Mouse (Mus musculus) liver, postnatal 0 days (tissue): ENCODE measurements around the gene Tmem252. TPM values are rescaled to one million over a fixed set of nuclear protein-coding genes. Genes with fewer than 3 reads are reported as not detected.

Experiments
- ATAC-seq: fragments of 200-750 bp; cut with Nextera tagmentation; 2 replicates; pipeline ENCODE4 v1.8.0; 2017; ENCODE audit warnings: mild to moderate bottlenecking, moderate library complexity
- DNase-seq: peaks from one replicate; pipeline ENCODE4 v3.0.0-alpha.2; 2016
- H3K27ac ChIP-seq: fragments of 300-500 bp; sonication (generic); 2 replicates; pipeline ENCODE4 v1.5.1; 2014; ENCODE audit warnings: antibody characterized with exemption, moderate library complexity, mild to moderate bottlenecking, low read depth
- H3K27me3 ChIP-seq: fragments of 300-500 bp; sonication (generic); 2 replicates; pipeline ENCODE4 v1.6.1; 2014; ENCODE audit warnings: low read length, control low read depth, mixed read lengths; ENCODE audit not compliant: insufficient read depth
- H3K36me3 ChIP-seq: fragments of 300-500 bp; sonication (generic); replicated peaks from 2 replicates; pipeline ENCODE4 v1.6.1; 2014; ENCODE audit warnings: mild to moderate bottlenecking, control low read depth, low read length, moderate library complexity, mixed read lengths; ENCODE audit not compliant: insufficient read depth
- H3K4me1 ChIP-seq: fragments of 300-500 bp; sonication (generic); 2 replicates; pipeline ENCODE4 v1.6.1; 2014; ENCODE audit warnings: antibody characterized with exemption, mild to moderate bottlenecking, control low read depth; ENCODE audit not compliant: insufficient read depth
- H3K4me2 ChIP-seq: fragments of 300-500 bp; sonication (generic); 2 replicates; pipeline ENCODE4 v1.6.1; 2014; ENCODE audit warnings: low read depth, mild to moderate bottlenecking, low read length, moderate library complexity, mixed read lengths
- H3K4me3 ChIP-seq: fragments of 300-500 bp; sonication (generic); 2 replicates; pipeline ENCODE4 v1.5.1; 2014; ENCODE audit warnings: low read depth, low read length
- H3K9ac ChIP-seq: fragments of 300-500 bp; sonication (generic); replicated peaks from 2 replicates; pipeline ENCODE4 v1.6.1; 2014; ENCODE audit warnings: mild to moderate bottlenecking, moderate library complexity
- H3K9me3 ChIP-seq: fragments of 300-500 bp; sonication (generic); 2 replicates; pipeline ENCODE4 v1.6.1; 2016; ENCODE audit warnings: mild to moderate bottlenecking, control low read depth, low read length, mixed read lengths
- CTCF ChIP-seq: sonication (generic); IDR thresholded peaks from 2 replicates; pipeline ENCODE4 v1.5.1; 2016; ENCODE audit warnings: antibody characterized with exemption, low read depth
- EP300 ChIP-seq: IDR thresholded peaks from 2 replicates; pipeline ENCODE4 v1.6.1; 2016; ENCODE audit warnings: antibody characterized with exemption, low read depth, mild to moderate bottlenecking
- WGBS: fragments of 180-500 bp; shearing (Covaris S2); extraction: QIAGEN DNeasy Blood & Tissue Kit; methylation state at CpG from one replicate; pipeline ENCODE4 v1.1.7; 2014; ENCODE audit not compliant: insufficient replicate concordance; 5-methylcytosine and 5-hydroxymethylcytosine counted together
- polyA plus RNA-seq: library from polyadenylated mRNA; unstranded; fragments of >200 nt; fragmentation: Nextera tagmentation; extraction: Ambion mirVana; gene quantifications from 2 replicates; pipeline ENCODE4 v1.2.1, GENCODE M21; 2015

The Tmem252 gene
- polyA plus RNA-seq, 1 experiment from 2014 or later: 0.06 TPM

DNA sequence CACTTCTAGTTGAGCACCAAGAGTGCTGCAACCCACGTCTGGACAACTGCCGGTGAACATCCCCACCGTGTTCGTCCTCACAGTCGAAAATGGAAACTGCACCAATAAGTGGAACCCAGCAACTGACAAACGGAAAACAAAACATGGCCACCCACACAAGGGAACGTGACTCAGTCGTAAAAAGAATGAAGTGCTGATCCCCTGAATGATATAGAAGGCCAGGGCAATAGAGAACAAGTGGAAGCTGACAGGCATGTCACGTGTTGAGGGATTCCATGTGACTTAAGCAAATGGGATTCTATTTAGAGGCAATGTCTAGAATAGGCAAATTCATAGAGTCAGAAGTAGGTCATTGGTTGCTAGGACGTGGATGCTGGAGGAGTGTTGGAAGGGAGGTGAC is 50.6 kb downstream of the Tmem252 start:
- H3K27me3 ChIP-seq: no peaks in the 10 kb centered on the region
- WGBS: 80% methylated on average over 10 of the region's 10 CpGs
- H3K9ac ChIP-seq: no peak overlapping the region
- H3K9me3 ChIP-seq: no peaks in the 10 kb centered on the region
- no peak overlapping the region for H3K27ac ChIP-seq
- no peak overlapping the region for H3K4me2 ChIP-seq
- H3K4me3 ChIP-seq: no peak overlapping the region
- no peaks in the 10 kb centered on the region for H3K36me3 ChIP-seq
- DNase-seq (no peak), ATAC-seq (no peak)
- TF ChIP-seq EP300: no peak
- TF ChIP-seq CTCF: no peak
- no peaks in the 10 kb centered on the region for H3K4me1 ChIP-seq

DNA sequence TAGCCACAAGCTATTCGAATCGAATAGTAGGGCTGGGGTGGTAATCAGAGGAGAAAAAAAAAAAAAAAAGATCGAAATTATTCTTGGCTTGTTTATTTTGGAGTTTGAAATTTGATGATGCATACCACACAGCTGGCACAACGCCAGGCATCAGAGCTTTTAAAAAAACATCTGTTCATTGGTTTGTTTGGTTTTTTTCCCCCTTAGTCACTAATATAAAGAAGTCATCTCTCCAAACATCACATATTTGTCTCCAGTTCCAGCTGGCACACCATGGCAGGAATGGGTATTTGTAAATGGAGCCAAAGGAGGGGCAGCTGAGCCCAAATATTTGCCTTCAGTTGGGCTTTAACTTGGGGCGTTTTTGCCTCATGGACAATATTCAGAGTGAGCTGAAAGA is 56.9 kb downstream of the Tmem252 start:
- no peak for DNase-seq

More for the DNA sequence above, 56.9 kb downstream of the Tmem252 start:
- H3K4me1 ChIP-seq: 0 out of 2 replicates have a peak, but pooled peaks cover 2% of the 10 kb centered on the region
- no peak for ATAC-seq
- WGBS: 53% methylated on average over 5 of the region's 5 CpGs
- H3K4me2 ChIP-seq: no peak overlapping the region
- no peak overlapping the region for H3K4me3 ChIP-seq
- no peak overlapping the region for H3K27ac ChIP-seq
- TF ChIP-seq EP300 (no peak), CTCF (no peak)
- H3K9me3 ChIP-seq: no peaks in the 10 kb centered on the region
- H3K9ac ChIP-seq: no peak overlapping the region
- H3K36me3 ChIP-seq: no peaks in the 10 kb centered on the region
- no peaks in the 10 kb centered on the region for H3K27me3 ChIP-seq

Other genes with a start within 250 kb of the Tmem252 start
- 28.6 and 30.6 TPM in 2 replicates for gene Fam122a, start 196.7 kb upstream of the Tmem252 start, polyA plus RNA-seq
- 3.0 and 4.4 TPM in 2 replicates for gene Pip5k1b, start 118.1 kb upstream of the Tmem252 start, polyA plus RNA-seq
- gene Pgm5, start 187.8 kb downstream of the Tmem252 start, polyA plus RNA-seq: 0.04 TPM in 1 of 2 replicates, not detected in the other
- 291 and 307 TPM in 2 replicates for gene Gm10053, start 201.7 kb downstream of the Tmem252 start, polyA plus RNA-seq
- 0.14 and 0.21 TPM in 2 replicates for gene Foxd4, start 227.2 kb downstream of the Tmem252 start, polyA plus RNA-seq